Mouse (Mus musculus) embryonic facial prominence, embryonic 10.5 days (tissue): Measurements from ENCODE around the gene Cldn7. TPM values are rescaled to one million over a fixed set of nuclear protein-coding genes. Genes with fewer than 3 reads are reported as not detected.
A peak's percentile ranks its signal among the peaks of the same experiment; 100 is the strongest.

Source experiments
- DNase-seq: peaks from one replicate; pipeline ENCODE4 v3.0.0-alpha.2; 2017; ENCODE audit warnings: low spot score
- H3K27ac ChIP-seq: fragments of 300-500 bp; sonication (generic); replicated peaks from 2 replicates; pipeline ENCODE4 v1.5.1; 2016; ENCODE audit warnings: mild to moderate bottlenecking
- H3K27me3 ChIP-seq: fragments of 300-500 bp; sonication (generic); replicated peaks from 2 replicates; pipeline ENCODE4 v1.6.1; 2016; ENCODE audit warnings: low read depth, mild to moderate bottlenecking; ENCODE audit not compliant: poor library complexity, severe bottlenecking
- H3K36me3 ChIP-seq: fragments of 300-500 bp; sonication (generic); replicated peaks from 2 replicates; pipeline ENCODE4 v1.6.1; 2016; ENCODE audit warnings: mild to moderate bottlenecking, moderate library complexity
- H3K4me1 ChIP-seq: fragments of 300-500 bp; sonication (generic); 2 replicates; pipeline ENCODE4 v1.6.1; 2016
- H3K4me3 ChIP-seq: fragments of 300-500 bp; sonication (generic); 2 replicates; pipeline ENCODE4 v1.5.1; 2016; ENCODE audit warnings: mild to moderate bottlenecking, moderate library complexity
- H3K9me3 ChIP-seq: fragments of 300-500 bp; sonication (generic); 2 replicates; pipeline ENCODE4 v1.6.1; 2016; ENCODE audit warnings: mild to moderate bottlenecking
- WGBS: fragments of 180-500 bp; shearing (Covaris S2); methylation state at CpG from one replicate; pipeline ENCODE4 v1.1.7; 2016; 5-methylcytosine and 5-hydroxymethylcytosine counted together
- polyA plus RNA-seq: library from polyadenylated mRNA; unstranded; fragments of >200 nt; fragmentation: Nextera tagmentation; extraction: Ambion mirVana; gene quantifications from 2 replicates; pipeline ENCODE4 v1.2.1, GENCODE M21; 2016

Gene Cldn7
- polyA plus RNA-seq, 1 experiment from 2014 or later = 56.4 TPM

DNA sequence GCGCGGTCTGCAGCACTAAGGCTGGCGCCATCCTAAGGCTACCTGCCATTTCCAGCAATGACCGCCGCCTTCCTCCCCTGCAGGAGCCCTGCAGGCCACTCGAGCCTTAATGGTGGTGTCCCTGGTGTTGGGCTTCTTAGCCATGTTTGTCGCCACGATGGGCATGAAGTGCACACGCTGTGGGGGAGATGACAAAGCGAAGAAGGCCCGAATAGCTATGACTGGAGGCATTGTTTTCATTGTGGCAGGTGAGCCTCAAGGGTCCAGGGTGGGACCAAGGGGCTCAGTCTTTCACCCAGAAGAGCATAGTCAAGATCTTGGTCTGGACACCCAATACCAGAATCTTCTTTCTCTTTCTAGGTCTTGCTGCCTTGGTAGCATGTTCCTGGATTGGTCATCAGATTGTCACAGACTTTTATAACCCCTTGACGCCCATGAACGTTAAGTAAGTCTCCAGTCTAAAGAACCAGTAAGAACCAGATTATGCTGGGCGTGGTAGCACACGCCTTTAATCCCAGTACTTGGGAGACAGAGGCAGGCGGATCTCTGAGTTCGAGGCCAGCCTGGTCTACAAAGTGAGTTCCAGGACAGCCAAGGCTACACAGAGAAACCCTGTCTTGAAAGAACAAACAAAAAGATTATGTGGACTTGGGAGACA, 2.4 kb downstream of the Cldn7 start:
- 39% methylated on average over 17 of the region's 17 CpGs for WGBS
- DNase-seq = no peak
- Histone ChIP-seq H3K36me3 (peaks cover 44% of the 10 kb centered on the region), H3K9me3 (no peaks in the 10 kb centered on the region), H3K27me3 (peaks cover 68% of the 10 kb centered on the region), H3K4me1 (peaks cover 19% of the 10 kb centered on the region), H3K4me3 (peak overlapping the region; percentile 56), H3K27ac (peak overlapping the region; percentile 76)

- Histone ChIP-seq H3K9me3 (no peaks in the 10 kb centered on the region), H3K4me1 (peaks cover 19% of the 10 kb centered on the region), H3K27ac (no peak overlapping the region), H3K4me3 (no peak overlapping the region), H3K27me3 (peaks cover 50% of the 10 kb centered on the region), H3K36me3 (peaks cover 62% of the 10 kb centered on the region)
- no peak for DNase-seq
- WGBS = 89% methylated on average over 4 of the region's 4 CpGs
These were observed 4.2 kb downstream of the Cldn7 start for GRCm38 (mm10) chr11:69968793-69969192.

DNA sequence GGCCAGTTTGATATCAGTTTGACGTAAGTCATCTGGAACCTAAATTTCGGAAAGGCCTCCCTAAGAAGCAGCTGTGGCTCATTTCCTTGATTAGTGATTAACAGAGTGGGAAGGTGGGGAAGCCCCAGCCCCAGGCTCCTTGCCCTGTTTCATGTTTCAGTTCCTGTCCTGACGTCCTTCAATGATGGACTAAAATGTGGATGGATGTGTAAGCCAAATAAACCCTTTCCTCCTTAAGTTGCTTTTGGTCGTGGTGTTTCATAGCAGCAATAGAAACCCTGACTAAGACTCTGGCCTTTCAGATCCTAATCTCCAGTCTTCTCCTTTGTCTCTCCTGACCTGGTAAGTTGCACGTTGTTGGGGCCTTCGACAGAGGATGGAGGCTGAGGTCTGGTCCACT, 5.6 kb downstream of the Cldn7 start:
- peaks cover 36% of the 10 kb centered on the region for H3K27me3 ChIP-seq
- 84% methylated on average over 6 of the region's 6 CpGs for WGBS
- peaks cover 17% of the 10 kb centered on the region for H3K4me1 ChIP-seq
- H3K9me3 ChIP-seq = no peaks in the 10 kb centered on the region
- peaks cover 76% of the 10 kb centered on the region for H3K36me3 ChIP-seq
- no peak overlapping the region for H3K4me3 ChIP-seq
- H3K27ac ChIP-seq = no peak overlapping the region
- DNase-seq = no peak

- H3K4me3 ChIP-seq = no peak overlapping the region
- no peak for DNase-seq
- H3K4me1 ChIP-seq = peaks cover 13% of the 10 kb centered on the region
- no peak overlapping the region for H3K27ac ChIP-seq
- H3K36me3 ChIP-seq = peaks cover 81% of the 10 kb centered on the region
- H3K27me3 ChIP-seq = peaks cover 30% of the 10 kb centered on the region
- WGBS = 83% methylated on average over 3 of the region's 3 CpGs
- H3K9me3 ChIP-seq = no peaks in the 10 kb centered on the region
These were observed 6.2 kb downstream of the Cldn7 start for GRCm38 (mm10) chr11:69970775-69971174.

DNA sequence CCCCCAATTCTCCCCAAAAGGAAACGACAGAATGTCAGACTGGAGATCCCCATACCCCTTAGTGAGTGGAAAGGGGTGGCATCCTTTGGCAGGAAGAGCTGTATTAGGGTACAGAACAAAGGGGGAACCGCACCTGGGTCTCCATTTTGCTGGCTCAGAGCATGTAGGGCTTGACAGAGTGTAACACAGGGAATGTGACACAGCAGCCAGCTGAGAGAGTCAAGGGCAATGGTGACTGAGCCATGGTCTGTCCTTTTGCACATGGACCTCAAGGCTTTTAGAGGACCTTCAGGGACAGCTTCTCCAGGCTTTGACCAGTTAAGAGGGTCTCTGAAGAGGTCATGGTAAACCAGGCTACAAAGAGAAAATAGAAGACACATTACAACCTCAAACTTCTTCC, 10.3 kb downstream of the Cldn7 start:
- Histone ChIP-seq H3K4me1 (peaks cover 11% of the 10 kb centered on the region), H3K9me3 (no peaks in the 10 kb centered on the region), H3K27me3 (no peaks in the 10 kb centered on the region), H3K27ac (no peak overlapping the region), H3K36me3 (peaks cover 87% of the 10 kb centered on the region), H3K4me3 (no peak overlapping the region)
- 97% methylated on average over 2 of the region's 2 CpGs for WGBS
- DNase-seq = no peak

GRCm38 (mm10) chr11:69976271-69976670, 11.7 kb downstream of the Cldn7 start:
- Histone ChIP-seq H3K27ac (no peak overlapping the region), H3K4me3 (no peak overlapping the region), H3K9me3 (no peaks in the 10 kb centered on the region), H3K27me3 (no peaks in the 10 kb centered on the region), H3K36me3 (peaks cover 77% of the 10 kb centered on the region), H3K4me1 (peaks cover 11% of the 10 kb centered on the region)
- DNase-seq = no peak
- WGBS = 85% methylated on average over 4 of the region's 4 CpGs

DNA sequence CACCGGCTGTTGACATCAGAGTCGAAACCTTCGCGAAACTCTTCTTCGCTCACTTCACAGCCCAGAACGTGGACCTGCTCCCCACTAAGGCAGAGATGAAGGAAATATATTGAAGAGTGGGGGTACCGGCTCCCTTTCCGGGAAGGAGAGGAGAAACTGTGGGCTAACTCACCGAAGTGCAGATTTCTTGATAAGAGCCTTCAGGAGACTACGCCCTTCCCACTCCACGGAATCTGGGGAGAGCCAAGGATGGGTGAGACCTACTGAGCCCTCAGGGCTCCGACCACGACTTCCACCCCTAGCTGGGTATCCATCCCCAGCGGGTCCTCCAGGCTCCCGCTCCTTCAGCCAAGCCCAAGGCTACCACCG, 15.2 kb downstream of the Cldn7 start:
- 4% methylated on average over 16 of the region's 16 CpGs for WGBS
- Histone ChIP-seq H3K36me3 (peaks cover 62% of the 10 kb centered on the region), H3K4me1 (peaks cover 32% of the 10 kb centered on the region), H3K4me3 (peak overlapping the region; percentile 84), H3K27ac (peak overlapping the region; percentile 99), H3K9me3 (no peaks in the 10 kb centered on the region), H3K27me3 (no peaks in the 10 kb centered on the region)
- DNase-seq = no peak

DNA sequence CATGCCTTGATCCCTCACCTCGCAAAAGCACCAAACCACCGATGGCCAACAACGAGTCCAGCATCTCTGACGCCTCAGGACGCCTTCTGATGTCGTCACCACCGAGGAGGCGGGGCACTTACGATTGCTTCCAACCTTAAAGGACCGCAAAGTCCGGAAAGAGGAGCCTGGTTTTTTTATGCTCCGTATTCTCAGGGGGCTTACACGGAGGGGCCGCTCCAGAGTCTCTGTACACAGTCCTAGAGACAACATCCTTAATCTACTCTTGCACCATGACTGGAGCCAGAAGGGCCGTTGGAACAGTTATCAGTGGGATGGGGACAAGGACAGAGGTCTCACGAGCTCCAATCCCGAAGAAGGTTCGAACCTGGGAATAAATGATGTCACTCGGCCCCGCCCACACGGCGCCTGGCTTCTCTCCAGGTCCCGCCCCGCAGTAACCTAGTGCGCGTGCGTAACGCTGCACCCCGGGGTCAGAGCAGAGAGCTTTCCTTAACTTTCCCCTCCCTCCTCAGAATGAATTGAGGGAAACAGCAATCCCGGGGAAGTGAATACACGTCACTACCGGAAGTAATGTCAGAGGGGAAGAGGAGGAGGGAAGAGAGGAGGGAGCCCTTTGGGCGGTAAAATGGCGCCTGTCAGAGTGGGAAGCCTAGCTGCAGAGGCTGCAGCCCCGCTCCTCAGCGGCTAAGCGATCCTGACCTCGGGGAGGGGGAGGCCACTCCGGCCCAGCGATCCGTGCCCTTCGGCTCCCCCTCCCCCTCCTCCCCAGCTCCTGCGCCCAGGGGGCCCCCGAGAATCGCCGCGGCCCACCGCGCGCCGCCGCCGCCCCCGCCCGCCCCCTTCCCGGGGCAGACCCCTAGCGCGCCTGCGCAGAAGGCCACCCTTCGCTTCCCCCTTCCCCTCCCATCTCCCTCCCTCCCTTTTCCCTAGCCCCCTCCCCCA, 15.9 kb downstream of the Cldn7 start:
- H3K27ac ChIP-seq = peak overlapping the region; percentile 99
- peaks cover 32% of the 10 kb centered on the region for H3K4me1 ChIP-seq
- peaks cover 62% of the 10 kb centered on the region for H3K36me3 ChIP-seq
- H3K27me3 ChIP-seq = no peaks in the 10 kb centered on the region
- no peaks in the 10 kb centered on the region for H3K9me3 ChIP-seq
- peak; percentile 100 for DNase-seq
- H3K4me3 ChIP-seq = peak overlapping the region; percentile 84
- under 1% methylated on average over 59 of the region's 60 CpGs for WGBS

GRCm38 (mm10) chr11:69981141-69981762, 16.7 kb downstream of the Cldn7 start, which contains the start of gene Ctdnep1:
Ctdnep1 (plus strand) TSS chr11:69981156.
- Histone ChIP-seq H3K4me1 (peaks cover 32% of the 10 kb centered on the region), H3K27me3 (no peaks in the 10 kb centered on the region), H3K36me3 (peaks cover 62% of the 10 kb centered on the region), H3K9me3 (no peaks in the 10 kb centered on the region), H3K27ac (peak within 1 kb of the TSS; percentile 99), H3K4me3 (peak within 1 kb of the TSS; percentile 84)
- WGBS = under 1% methylated on average over 43 of the region's 43 CpGs
- DNase-seq = no peak

DNA sequence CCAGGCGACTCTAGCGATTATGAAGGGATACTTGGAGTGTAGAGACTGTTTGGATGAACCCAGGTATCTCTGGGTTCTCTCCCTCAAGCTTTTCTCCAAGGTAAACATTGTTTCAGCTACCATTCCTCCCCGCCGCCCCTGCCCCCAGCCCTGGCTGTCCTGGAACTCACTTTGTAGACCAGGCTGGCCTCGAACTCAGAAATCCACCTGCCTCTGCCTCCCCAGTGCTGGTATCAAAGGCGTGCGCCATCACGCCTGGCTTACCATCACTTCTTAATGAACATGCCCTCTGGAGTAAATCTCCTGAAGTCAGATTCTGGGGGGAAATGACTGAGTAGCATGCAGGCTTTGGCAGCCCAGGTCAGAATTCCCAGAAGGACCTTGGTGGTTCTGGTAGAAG, 17.6 kb downstream of the Cldn7 start, which contains the start of gene Elp5:
Gene Elp5 (minus strand): TSS at position 293 of the 400 bp plus-strand sequence.
- Histone ChIP-seq H3K27me3 (no peaks in the 10 kb centered on the region), H3K4me1 (peaks cover 32% of the 10 kb centered on the region), H3K36me3 (peaks cover 62% of the 10 kb centered on the region), H3K27ac (peak within 1 kb of the TSS; percentile 99), H3K9me3 (no peaks in the 10 kb centered on the region), H3K4me3 (peak within 1 kb of the TSS; percentile 84)
- no peak for DNase-seq
- 64% methylated on average over 8 of the region's 8 CpGs for WGBS

DNA sequence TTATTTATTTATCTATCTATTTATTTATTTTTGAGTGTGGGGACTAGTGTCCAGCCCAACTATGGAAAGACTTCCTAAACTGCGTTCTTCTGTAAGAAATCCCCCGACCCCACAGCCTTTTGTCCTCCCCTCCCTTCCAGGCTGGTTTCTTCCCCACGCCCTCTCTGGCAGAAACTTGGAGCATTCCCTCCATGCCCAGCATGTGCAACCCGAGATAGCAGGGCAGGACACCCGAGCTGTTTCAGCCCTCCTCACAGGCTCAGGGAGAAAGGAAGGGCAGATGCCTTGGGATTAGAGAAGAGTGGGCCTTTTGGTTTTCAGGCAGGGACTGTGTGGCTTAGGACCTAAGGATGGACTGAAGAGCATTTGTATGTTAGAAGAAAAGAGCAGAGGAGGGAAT, 18.3 kb downstream of the Cldn7 start:
- Histone ChIP-seq H3K27ac (peak overlapping the region; percentile 99), H3K4me3 (peak overlapping the region; percentile 84), H3K27me3 (no peaks in the 10 kb centered on the region), H3K36me3 (peaks cover 62% of the 10 kb centered on the region), H3K9me3 (no peaks in the 10 kb centered on the region), H3K4me1 (peaks cover 32% of the 10 kb centered on the region)
- no peak for DNase-seq
- 33% methylated on average over 5 of the region's 5 CpGs for WGBS

GRCm38 (mm10) chr11:69983377-69983776, 18.8 kb downstream of the Cldn7 start:
- H3K36me3 ChIP-seq = peaks cover 62% of the 10 kb centered on the region
- 88% methylated on average over 4 of the region's 4 CpGs for WGBS
- peak overlapping the region; percentile 84 for H3K4me3 ChIP-seq

More at GRCm38 (mm10) chr11:69983377-69983776, 18.8 kb downstream of the Cldn7 start:
- H3K4me1 ChIP-seq = peaks cover 32% of the 10 kb centered on the region
- peak overlapping the region; percentile 99 for H3K27ac ChIP-seq
- H3K9me3 ChIP-seq = no peaks in the 10 kb centered on the region
- H3K27me3 ChIP-seq = no peaks in the 10 kb centered on the region
- DNase-seq = no peak
